Mouse (Mus musculus) erythroblast, embryonic 14.5 days (primary cell): ENCODE data around the gene Vps37b.

Experiments
- GATA1 ChIP-seq: IDR thresholded peaks from 2 replicates; pipeline ENCODE4 v1.6.1; 2012; ENCODE audit warnings: low read length, inconsistent platforms, mixed read lengths
- TAL1 ChIP-seq: IDR thresholded peaks from 3 replicates; pipeline ENCODE4 v1.6.1; 2012; ENCODE audit warnings: low read length, inconsistent platforms, mixed read lengths

DNA sequence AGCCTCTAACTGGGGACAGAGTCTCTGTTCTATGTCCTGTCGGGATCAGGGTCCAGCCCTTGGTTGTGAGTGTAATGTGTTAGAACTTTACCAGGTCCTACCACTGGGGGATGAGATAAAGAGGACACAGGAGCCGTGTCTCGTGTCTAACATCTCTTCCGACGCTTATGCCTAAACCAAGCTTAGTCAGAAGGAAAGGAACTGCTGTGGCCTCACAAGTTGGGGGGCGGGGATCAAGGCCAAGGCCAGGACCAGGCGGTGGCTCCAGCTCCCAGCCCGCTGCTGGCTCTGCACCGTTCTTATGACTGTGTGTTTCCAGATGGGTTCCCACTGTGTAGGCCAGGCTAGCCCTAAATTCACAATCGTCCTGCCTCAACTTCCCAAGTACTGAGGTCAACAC is 19.2 kb downstream of the Vps37b start:
- no peak for TF ChIP-seq GATA1
- no peak for TF ChIP-seq TAL1
